Mouse (Mus musculus) testis, adult 2 months (tissue): ENCODE measurements around the gene Tmem132b.

Experiments used
- CTCF ChIP-seq: fragments of 200-500 bp; IDR thresholded peaks from 2 replicates; pipeline ENCODE4 v1.5.1; 2012; ENCODE audit warnings: low read depth, mild to moderate bottlenecking, inconsistent platforms, low read length, moderate library complexity; ENCODE audit not compliant: control insufficient read depth, insufficient read depth, insufficient replicate concordance
- POLR2A ChIP-seq: fragments of 200-500 bp; IDR thresholded peaks from 2 replicates; pipeline ENCODE4 v1.6.1; 2012; ENCODE audit warnings: low read depth, mild to moderate bottlenecking, inconsistent platforms, low read length, moderate library complexity; ENCODE audit not compliant: control insufficient read depth

- TF ChIP-seq CTCF: no peak
- no peak for TF ChIP-seq POLR2A
Measured at GRCm38 (mm10) chr5:125799622-125800021, 268.0 kb downstream of the Tmem132b start.
